ENCODE assay signal across 16 mouse cellular contexts in genomic region chr1:119123402-119123801, GRCm38 (mm10).
"Had no signal": no experiment of that assay in that cellular context is flagged by ENCODE, and none has a peak within 500 bp of the region (broad histone marks: within the 10 kb centered on the region; RNA-seq: fewer than 3 reads in every experiment).

No protein-coding gene starts in this region.

- H3K9ac ChIP-seq: kidney, embryonic 15.5 days; limb, embryonic 12.5 days; limb, embryonic 15.5 days; liver, embryonic 14.5 days; liver, postnatal 0 days; lung, embryonic 14.5 days; midbrain, embryonic 12.5 days; midbrain, embryonic 15.5 days had no signal

- H3K4me1 ChIP-seq: kidney, embryonic 15.5 days; limb, embryonic 12.5 days; limb, embryonic 15.5 days; midbrain, embryonic 12.5 days; midbrain, embryonic 15.5 days had no signal

- H3K4me3 ChIP-seq: kidney, embryonic 15.5 days; limb, embryonic 12.5 days; limb, embryonic 15.5 days; midbrain, embryonic 12.5 days; midbrain, embryonic 15.5 days had no signal

- H3K36me3 ChIP-seq: kidney, embryonic 15.5 days; limb, embryonic 12.5 days; limb, embryonic 15.5 days; midbrain, embryonic 12.5 days; midbrain, embryonic 15.5 days had no signal

- H3K9me3 ChIP-seq: kidney, embryonic 15.5 days; limb, embryonic 12.5 days; limb, embryonic 15.5 days; midbrain, embryonic 12.5 days; midbrain, embryonic 15.5 days had no signal

- H3K27me3 ChIP-seq: kidney, embryonic 15.5 days; limb, embryonic 12.5 days; limb, embryonic 15.5 days; midbrain, embryonic 12.5 days; midbrain, embryonic 15.5 days had no signal

- H3K4me2 ChIP-seq: kidney, embryonic 15.5 days; limb, embryonic 12.5 days; limb, embryonic 15.5 days; liver, embryonic 11.5 days; lung, embryonic 14.5 days; midbrain, embryonic 12.5 days; midbrain, embryonic 15.5 days had no signal

- ATAC-seq: liver, postnatal 0 days; lung, postnatal 0 days; midbrain, embryonic 15.5 days had no signal

- H3K27ac ChIP-seq: kidney, embryonic 15.5 days; limb, embryonic 12.5 days; limb, embryonic 15.5 days; liver, embryonic 14.5 days; macrophage; midbrain, embryonic 12.5 days; midbrain, embryonic 15.5 days had no signal

- DNase-seq: kidney, adult 8-10 months; kidney, postnatal 14 days; kidney, postnatal 4 days; left cerebral cortex, postnatal 4 days; liver, postnatal 0 days; lung, embryonic 14.5 days; thymus, postnatal 25 days had no signal
